Mouse (Mus musculus): Measurements from ENCODE around the gene Il23r.

GRCm38 (mm10) chr6:67435711-67436110 is 55.9 kb downstream of the Il23r start:
- TF ChIP-seq CTCF (IDR thresholded peaks at IDR 0.05; ENCODE audit: low read depth, low read length): no peak
- TF ChIP-seq GATA1 (IDR thresholded peaks at IDR 0.05; ENCODE audit: borderline replicate concordance, low read length): no peak
- no peak for TF ChIP-seq POLR2AphosphoS5 (IDR thresholded peaks at IDR 0.05; ENCODE audit: insufficient replicate concordance, low read depth, low read length)

Data from G1E (cell line).